Mouse (Mus musculus): ENCODE measurements at regions not wholly inside any gene's neighbourhood (a gene's known extent, or its start where the extent isn't known, plus 50 kb on each side); places are given as distances from the start of the nearest gene placed in this dataset.

DNA sequence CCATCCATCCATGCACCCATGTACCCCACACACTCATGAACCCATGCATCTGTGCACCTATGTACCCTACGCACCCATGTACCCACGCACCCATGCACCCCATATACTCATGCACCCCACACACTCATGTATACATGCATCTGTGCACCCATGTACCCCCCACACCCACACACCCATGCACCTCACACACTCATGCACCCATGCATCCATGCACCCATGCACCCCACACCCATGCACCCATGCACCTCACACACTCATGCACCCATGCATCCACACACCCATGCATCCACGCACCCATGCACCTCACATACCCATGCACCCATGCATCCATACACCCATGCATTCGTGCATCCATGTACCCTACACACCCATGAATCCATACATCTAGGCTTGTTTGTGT, 63.6 kb downstream of the 4930564D02Rik start:
- DNase-seq = no peak

GRCm38 (mm10) chr3:105131053-105131452, 64.4 kb downstream of the 4930564D02Rik start:
- peak in 1 of 2 experiments; percentile 14 for DNase-seq

GRCm38 (mm10) chr3:105133011-105133410, 66.4 kb downstream of the 4930564D02Rik start:
- no peak for DNase-seq

DNA sequence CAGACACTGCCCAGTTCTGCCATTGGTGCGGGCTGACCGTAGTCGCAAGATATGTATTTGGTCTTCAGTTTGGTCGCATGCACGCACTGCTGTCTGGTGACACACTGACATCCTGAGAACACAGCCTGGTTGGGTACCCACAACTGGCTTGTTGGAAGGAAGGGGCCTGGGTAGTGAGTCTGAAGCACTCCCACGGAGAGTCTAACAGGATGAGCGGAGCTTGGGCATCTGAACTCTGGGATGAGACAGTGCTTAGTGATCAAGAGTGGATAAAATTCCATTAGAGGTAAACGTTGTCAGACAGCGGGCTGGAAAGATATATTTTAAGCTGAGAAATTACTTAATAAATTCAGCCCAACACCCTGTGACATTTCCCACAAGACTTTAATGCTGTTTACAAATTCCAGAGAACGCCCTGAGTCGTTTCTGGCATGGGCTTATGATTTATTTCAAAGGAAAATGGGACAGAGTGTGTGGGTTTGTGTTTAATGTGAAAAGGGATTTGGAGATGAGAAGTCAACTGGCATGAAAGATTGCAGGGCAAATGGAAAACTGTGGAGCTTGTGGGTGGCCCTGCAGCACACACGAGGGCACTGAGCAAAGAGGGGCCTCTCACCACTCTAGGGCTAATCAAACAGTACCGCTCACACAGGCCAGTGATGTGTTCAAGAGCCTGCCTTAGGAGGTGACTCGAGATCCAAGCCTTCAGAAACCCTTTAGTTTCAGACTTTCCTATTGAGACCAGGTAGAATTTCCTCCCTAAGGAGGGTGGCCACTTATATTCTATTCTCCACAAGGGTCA, 74.7 kb downstream of the 4930564D02Rik start:
- DNase-seq = no peak

- no peak for DNase-seq
Measured at GRCm38 (mm10) chr3:105142631-105143030, 76.0 kb downstream of the 4930564D02Rik start.

GRCm38 (mm10) chr3:105151475-105152157, 85.0 kb downstream of the 4930564D02Rik start:
- peak; percentile 36 to 51 for DNase-seq

DNA sequence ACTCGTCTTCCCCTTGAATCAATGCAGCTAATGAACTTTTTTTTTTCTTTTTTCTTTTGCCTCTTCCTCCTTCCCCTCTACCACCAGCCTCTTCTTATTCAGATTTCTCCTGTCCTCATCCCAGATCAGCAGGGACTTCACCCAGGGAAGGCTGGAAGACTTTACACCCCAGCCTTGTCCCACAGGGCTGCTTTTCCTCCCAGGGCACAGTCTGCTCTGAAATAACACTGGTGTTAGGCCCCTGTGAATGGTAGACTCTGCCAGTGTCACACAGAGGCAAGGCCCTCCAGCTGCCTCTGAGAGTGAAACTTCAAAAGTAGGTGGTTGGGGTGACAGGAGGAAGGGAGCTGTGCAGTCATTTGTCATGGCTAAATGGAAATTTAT, 85.5 kb downstream of the 4930564D02Rik start:
- DNase-seq = no peak

DNA sequence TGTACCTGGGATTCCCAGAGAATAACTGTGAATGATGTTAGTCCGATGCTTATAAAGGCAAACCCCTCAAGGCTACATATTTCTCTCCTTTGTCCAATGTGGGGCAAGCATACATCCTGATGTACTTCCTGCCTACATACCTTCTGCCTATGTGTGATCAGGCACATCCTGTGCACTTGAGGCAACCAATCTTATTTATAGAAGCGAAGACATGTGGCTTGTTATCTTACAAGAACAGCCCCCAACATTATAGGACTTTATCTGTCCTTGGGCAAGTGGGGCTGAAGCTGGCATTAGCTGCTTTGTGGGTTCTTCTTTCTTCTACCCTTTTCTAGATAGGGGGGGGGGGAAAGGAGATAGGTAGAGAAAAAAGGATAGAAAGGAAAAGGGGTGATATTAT, 91.7 kb downstream of the 4930564D02Rik start:
- DNase-seq = no peak

DNA sequence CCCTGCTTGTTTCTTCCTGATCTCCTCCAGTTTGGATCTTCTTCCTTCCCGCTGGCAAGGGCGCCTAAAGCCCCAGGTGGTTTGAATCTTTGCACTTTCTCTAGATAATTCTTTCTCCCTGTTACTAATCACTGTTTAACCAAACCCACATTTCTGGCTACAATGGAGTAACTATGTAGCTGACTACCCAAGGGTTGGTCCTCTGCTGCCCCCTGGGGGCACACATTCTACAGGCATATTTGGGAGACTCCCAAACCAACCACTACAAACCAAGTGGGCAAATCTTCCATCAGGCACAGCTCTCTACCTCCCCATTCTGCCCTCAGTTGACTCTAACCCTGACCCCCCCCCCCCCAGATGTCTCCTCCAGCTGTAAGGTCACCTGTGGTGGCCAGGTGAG, 98.7 kb downstream of the 4930564D02Rik start:
- peak; percentile 41 to 53 for DNase-seq

- no peak for DNase-seq
Measured at GRCm38 (mm10) chr3:105169117-105169516, 102.5 kb downstream of the 4930564D02Rik start.

DNA sequence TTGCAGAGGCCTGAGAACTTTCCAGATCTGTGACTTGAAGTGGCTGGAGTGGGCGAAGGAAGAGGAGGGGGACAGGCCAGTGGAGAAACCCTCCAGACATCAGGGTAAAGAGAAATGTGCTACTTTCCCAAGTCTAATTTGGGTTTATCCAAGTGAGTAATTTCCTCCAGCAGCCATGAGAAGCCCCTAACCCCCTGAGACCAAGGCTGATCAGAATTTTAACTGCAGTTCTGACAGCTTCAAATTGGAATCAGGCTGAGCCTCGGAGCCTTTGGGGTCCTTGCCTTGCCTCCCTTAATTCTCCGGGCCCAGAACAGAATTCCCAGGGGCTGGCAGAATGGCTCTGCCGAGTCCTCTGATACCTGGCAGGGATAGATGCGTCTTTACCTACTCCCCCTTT, 104.9 kb downstream of the 4930564D02Rik start:
- DNase-seq = no peak

GRCm38 (mm10) chr3:105172054-105172453, 105.4 kb downstream of the 4930564D02Rik start:
- DNase-seq = no peak

DNA sequence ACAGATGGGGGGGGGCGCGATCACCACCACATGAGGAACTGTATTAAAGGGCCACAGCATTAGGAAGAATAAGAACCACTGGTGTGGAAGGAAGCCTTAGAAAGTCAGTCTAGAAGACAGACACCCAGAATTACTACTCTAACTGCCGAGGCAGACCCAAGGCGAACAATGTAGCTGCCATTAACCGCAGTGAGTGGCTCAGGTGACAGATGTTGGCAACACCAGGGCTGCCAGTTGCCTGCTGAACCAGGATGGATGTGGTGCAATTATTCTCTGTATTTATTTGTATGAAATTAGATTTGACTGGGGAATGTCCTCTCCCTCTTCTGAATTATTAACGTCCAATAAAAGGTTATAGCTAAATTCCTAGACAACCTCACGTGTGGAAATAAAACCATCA, 124.7 kb downstream of the 4930564D02Rik start:
- no peak for DNase-seq

- no peak for DNase-seq
Measured at GRCm38 (mm10) chr3:105191830-105192229, 125.2 kb downstream of the 4930564D02Rik start.

DNA sequence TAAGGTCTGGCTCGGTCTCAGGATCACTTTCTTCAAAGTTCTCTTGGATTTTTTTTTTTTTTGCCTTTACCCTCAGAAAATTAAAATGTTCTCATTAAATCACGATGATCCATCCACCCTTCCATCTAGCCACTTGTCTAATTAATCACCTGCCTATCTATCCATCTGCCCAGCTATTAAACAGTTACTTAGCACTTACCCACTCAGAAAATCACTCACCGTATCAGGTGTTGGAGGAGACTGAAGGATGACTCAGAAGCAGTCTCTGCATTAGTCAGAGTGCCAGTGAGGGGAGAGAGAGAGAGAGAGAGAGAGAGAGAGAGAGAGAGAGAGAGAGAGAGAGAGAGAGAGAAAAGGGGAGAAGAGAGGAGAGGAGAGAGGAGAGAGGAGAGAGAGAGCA, 134.1 kb downstream of the 4930564D02Rik start:
- DNase-seq = no peak

DNA sequence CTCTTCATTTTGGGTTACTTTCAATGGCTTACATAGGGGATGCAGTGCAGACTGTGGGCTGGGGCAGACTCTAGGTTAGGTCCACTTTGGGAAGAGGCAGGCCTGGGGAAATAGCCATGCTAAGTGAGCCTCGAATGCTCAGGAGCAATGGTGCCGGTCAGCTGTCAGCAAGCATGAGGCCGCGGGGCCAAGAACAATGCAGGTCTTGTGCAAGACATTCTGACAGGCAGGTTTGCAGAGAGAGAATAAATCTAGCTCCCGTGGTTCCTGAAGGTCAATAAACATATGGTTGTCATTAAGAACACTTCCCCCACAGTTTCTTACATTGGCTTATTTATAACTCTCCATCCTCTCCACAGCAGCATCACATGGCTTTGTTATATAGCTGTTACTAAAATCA, 142.5 kb downstream of the 4930564D02Rik start:
- DNase-seq = no peak

DNA sequence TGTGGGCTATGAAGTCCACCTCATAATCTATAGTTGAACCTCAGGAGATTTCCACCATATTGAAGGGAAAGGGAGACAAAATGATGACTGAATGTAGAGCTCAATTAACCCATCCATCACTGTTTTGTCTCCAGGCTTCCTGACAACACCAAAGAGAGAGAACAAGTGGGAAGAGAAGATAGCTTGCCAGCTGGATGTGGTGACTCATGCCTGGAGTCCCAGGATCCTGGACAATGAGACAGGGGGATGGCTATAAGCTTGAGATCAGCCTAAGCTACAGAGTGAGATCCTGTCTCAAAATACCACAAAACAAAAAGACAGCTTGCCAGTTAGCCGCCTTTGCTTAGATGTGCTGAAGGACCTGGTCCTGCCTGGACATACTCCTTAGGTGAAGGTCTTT, 144.4 kb downstream of the 4930564D02Rik start:
- DNase-seq = no peak

DNA sequence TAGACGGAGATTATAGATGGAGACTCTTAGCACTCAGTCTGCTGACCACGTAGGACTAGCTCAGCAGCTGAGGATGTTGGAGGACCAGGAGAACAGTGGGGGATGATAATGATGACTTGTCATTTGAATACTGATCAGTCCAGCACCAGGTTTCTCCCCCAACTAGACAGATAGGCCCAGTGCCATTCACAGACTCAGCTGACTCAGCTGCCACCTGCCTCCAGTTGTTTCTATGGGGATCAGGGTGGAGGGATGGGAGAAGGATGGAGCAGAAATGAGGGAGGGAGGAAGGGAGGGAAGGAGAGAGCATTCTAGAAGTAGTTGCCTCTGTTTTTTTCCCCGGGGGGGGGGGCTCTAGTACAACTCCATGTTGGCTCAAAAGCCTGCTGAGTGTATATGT, 145.1 kb downstream of the 4930564D02Rik start:
- no peak for DNase-seq

- DNase-seq = no peak
Measured at GRCm38 (mm10) chr3:105214867-105215266, 148.2 kb downstream of the 4930564D02Rik start.

- no peak for DNase-seq
Measured at GRCm38 (mm10) chr3:105215729-105216128, 149.1 kb downstream of the 4930564D02Rik start.

DNA sequence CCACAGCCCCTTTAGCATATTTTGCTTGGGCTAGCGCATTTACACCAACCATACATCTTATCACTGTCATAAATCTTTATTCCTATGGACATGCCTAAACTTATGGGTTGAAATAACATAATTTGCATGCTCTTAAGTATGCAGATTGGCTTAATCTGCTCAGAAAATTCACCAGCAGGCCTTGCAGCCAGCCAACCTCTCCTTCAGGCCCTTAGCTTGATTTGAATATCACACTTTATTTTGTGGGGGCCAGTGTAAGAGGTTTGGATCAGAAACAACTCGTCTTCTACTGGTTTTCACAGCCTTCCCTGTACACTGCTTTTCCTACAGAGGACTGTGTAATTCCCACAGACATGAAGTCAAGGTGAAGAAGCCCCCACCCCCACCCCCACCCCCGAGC, 153.0 kb downstream of the 4930564D02Rik start:
- DNase-seq = no peak

DNA sequence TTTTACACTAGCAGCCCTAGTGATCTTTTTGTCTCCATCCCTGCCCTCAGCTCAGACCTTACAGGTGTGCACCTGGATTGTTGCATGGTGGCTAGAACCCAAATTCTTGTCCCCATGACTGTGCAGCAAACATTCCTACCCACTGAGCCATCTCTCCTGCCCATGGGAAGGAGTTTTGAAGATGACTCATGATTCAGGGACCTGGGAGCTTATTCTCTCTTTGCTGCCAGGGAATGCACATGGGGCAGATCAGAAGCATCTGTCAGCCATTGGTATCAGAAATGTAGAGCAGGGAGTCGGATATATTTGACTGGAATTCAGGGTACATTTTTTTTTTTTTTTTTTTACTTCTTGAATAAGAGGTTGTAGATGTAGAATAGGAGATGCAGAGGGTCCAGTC, 154.0 kb downstream of the 4930564D02Rik start:
- DNase-seq = no peak

DNA sequence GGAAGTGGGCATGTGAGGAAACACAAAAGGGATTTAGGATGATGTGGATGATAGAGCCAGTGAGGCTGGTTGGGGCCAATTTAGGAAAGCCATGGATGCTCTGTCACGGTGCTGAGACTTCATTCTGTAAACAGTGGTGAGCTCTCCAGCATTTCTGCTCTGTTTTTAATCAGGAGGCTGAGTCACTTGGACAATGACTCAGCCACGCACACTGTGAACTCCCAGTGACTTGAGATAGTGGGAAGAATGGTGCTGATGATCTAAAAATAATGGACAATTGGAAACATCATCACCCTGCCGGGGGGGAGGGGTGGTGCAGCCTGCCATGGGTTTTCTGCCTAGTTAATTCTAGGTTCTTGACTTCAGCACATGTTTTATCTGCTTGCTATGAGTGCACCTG, 156.3 kb downstream of the 4930564D02Rik start:
- DNase-seq = no peak

DNA sequence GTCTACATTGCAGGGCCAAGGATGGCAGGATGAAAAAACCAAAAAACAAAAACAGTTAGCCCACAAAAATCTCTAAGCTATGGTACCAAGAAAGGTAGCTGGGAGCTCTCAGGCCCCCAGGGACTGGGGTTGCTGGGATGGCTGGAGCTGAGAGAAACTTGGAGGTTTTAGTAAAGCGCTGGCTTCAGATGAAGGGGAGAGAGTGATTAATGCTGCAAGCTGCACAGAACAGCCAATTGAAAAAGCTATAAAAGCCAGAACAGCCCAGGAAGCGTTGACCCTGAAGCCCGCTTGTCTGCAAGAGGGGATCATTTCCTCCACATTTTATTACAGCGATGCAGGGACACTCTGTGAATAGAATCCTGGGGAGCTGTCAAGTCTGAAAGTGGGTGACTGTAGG, 157.0 kb downstream of the 4930564D02Rik start:
- DNase-seq = no peak
